In genomic region chr3:130945861-130946449, GRCm38 (mm10) we compare ENCODE assay signal across 9 mouse cellular contexts.
DNase-seq lines count a peak whose midpoint lies in the region; ATAC-seq and TF ChIP-seq lines count a peak whose summit lies in the region.
"Had no signal": no experiment of that assay in that cellular context is flagged by ENCODE, and none has a peak within 500 bp of the region (broad histone marks: within the 10 kb centered on the region; RNA-seq: fewer than 3 reads in every experiment).

No protein-coding gene starts in this region.

- peak overlapping the region; percentile 43 for H3K4me3 ChIP-seq in heart, adult 2 months
- peak overlapping the region; percentile 24 for H3K4me3 ChIP-seq in kidney, adult 2 months (ENCODE audit: insufficient read depth, low read depth, low read length)
- H3K4me3 ChIP-seq in liver, embryonic 12.5 days: peak overlapping the region; percentile 34
- H3K4me3 ChIP-seq in neural tube, embryonic 12.5 days: peak overlapping the region; percentile 31

- H3K9ac ChIP-seq in heart, adult 2 months (ENCODE audit: low read depth, low read length): peak overlapping the region; percentile 11
- H3K9ac ChIP-seq in liver, embryonic 12.5 days: no peak overlapping the region
- peak overlapping the region; percentile 59 for H3K9ac ChIP-seq in neural tube, embryonic 12.5 days

- H3K27ac ChIP-seq in heart, adult 2 months: no peak overlapping the region
- no peak overlapping the region for H3K27ac ChIP-seq in kidney, adult 2 months (ENCODE audit: insufficient read depth, low read depth, low read length)
- H3K27ac ChIP-seq in liver, embryonic 12.5 days: no peak overlapping the region
- H3K27ac ChIP-seq in neural tube, embryonic 12.5 days: peak overlapping the region; percentile 60; the same call in 1 of the 2 replicates

- WGBS in heart, adult 2 months: 3% methylated on average over 25 of the region's 25 CpGs
- WGBS in kidney, adult 2 months: 3% methylated on average over 25 of the region's 25 CpGs
- 2% methylated on average over 25 of the region's 25 CpGs for WGBS in liver, embryonic 12.5 days (ENCODE audit: insufficient replicate concordance)
- WGBS in neural tube, embryonic 12.5 days: under 1% methylated on average over 25 of the region's 25 CpGs

- ATAC-seq in liver, embryonic 12.5 days: no peak
- peak; percentile 85 for ATAC-seq in neural tube, embryonic 12.5 days (ENCODE audit: low FRiP score, low read depth)

- H3K27me3 ChIP-seq in heart, adult 2 months (ENCODE audit: control insufficient read depth, insufficient read depth, low read length): no peaks in the 10 kb centered on the region
- no peaks in the 10 kb centered on the region for H3K27me3 ChIP-seq in kidney, adult 2 months (replicated peaks; ENCODE audit: control insufficient read depth, insufficient read depth, low read length)
- peaks cover 25% of the 10 kb centered on the region for H3K27me3 ChIP-seq in liver, embryonic 12.5 days (replicated peaks)
- 0 out of 2 replicates have a peak, but pooled peaks cover 4% of the 10 kb centered on the region for H3K27me3 ChIP-seq in neural tube, embryonic 12.5 days (replicated peaks)

- no peaks in the 10 kb centered on the region for H3K4me1 ChIP-seq in heart, adult 2 months (ENCODE audit: control insufficient read depth, insufficient read depth, low read length)
- no peaks in the 10 kb centered on the region for H3K4me1 ChIP-seq in kidney, adult 2 months (ENCODE audit: control insufficient read depth, insufficient read depth, low read length)
- H3K4me1 ChIP-seq in liver, embryonic 12.5 days: no peaks in the 10 kb centered on the region
- peaks cover 14% of the 10 kb centered on the region; the same call in 1 of the 2 replicates for H3K4me1 ChIP-seq in neural tube, embryonic 12.5 days

- TF ChIP-seq CTCF in heart, adult 2 months (IDR thresholded peaks at IDR 0.05): no peak
- TF ChIP-seq CTCF in kidney, adult 2 months (conservative IDR thresholded peaks at IDR 0.05; ENCODE audit: insufficient read depth, insufficient read length, low read depth, low read length): no peak

- H3K36me3 ChIP-seq in heart, adult 2 months (ENCODE audit: control insufficient read depth, insufficient read depth, low read length): no peaks in the 10 kb centered on the region
- H3K36me3 ChIP-seq in kidney, adult 2 months (ENCODE audit: control insufficient read depth, insufficient read depth, low read length): no peaks in the 10 kb centered on the region
- no peaks in the 10 kb centered on the region for H3K36me3 ChIP-seq in liver, embryonic 12.5 days
- no peaks in the 10 kb centered on the region for H3K36me3 ChIP-seq in neural tube, embryonic 12.5 days
- H3K36me3 ChIP-seq: G1E had no signal

- H3K4me2 ChIP-seq in liver, embryonic 12.5 days: peak overlapping the region; percentile 61
- H3K4me2 ChIP-seq in neural tube, embryonic 12.5 days (replicated peaks): peak overlapping the region; percentile 71

- TF ChIP-seq EP300 in heart, adult 2 months (IDR thresholded peaks at IDR 0.05; ENCODE audit: insufficient read depth, low read depth, low read length): no peak

- no peaks in the 10 kb centered on the region for H3K79me2 ChIP-seq in heart, adult 2 months (replicated peaks; ENCODE audit: control insufficient read depth, insufficient read depth, low read length)

- no peaks in the 10 kb centered on the region for H3K9me3 ChIP-seq in liver, embryonic 12.5 days (replicated peaks)
- H3K9me3 ChIP-seq in neural tube, embryonic 12.5 days: no peaks in the 10 kb centered on the region

- intact Hi-C loops in heart, adult 2 months (cut with DNase I): no loop called here

- peak; percentile 15 to 45 for DNase-seq in left cerebral cortex, adult 18-20 months (ENCODE audit: low spot score in 2 of 2)
- DNase-seq in left cerebral cortex, adult 8-10 months (ENCODE audit: low spot score in 2 of 2): no peak
- DNase-seq in cerebellum, postnatal 14 days: peak; percentile 59 to 65
- DNase-seq in heart, adult 2 months: peak; percentile 46 to 56
- DNase-seq in kidney, adult 2 months: peak; percentile 8
- peak; percentile 81 for DNase-seq in thymus, postnatal 4 days

- no peak for TF ChIP-seq POLR2A in heart, adult 2 months (IDR thresholded peaks at IDR 0.05; ENCODE audit: insufficient read depth, low read depth, low read length)
- no peak for TF ChIP-seq POLR2A in kidney, adult 2 months (IDR thresholded peaks at IDR 0.05; ENCODE audit: low read depth, low read length)

Comparison
In these comparisons a context has a peak if more than half of its experiments do, and no peak if none do; other contexts are left out.
1. DNase-seq: peak in left cerebral cortex, adult 18-20 months (2 of 2), cerebellum, postnatal 14 days (2 of 2), heart, adult 2 months (2 of 2), kidney, adult 2 months (single experiment) and thymus, postnatal 4 days (single experiment); none in left cerebral cortex, adult 8-10 months (0 of 2).
2. Peak in every context shown above with its lines, with median percentiles within 50 percentile points of each other: H3K4me3 ChIP-seq.